Mouse (Mus musculus) cerebellum, adult 2 months (tissue): Measurements from ENCODE around the gene Bbip1. TPM values are rescaled to one million over a fixed set of nuclear protein-coding genes. Genes with fewer than 3 reads are reported as not detected.

Experiments
- DNase-seq, 2 experiments: peaks; one replicate each; pipeline ENCODE4 v3.0.0; 2021
- H3K27ac ChIP-seq: fragments of 200-500 bp; 2 replicates; pipeline ENCODE4 v1.5.1; 2012; ENCODE audit warnings: low read length, control low read depth, inconsistent platforms; ENCODE audit not compliant: insufficient read depth
- H3K27me3 ChIP-seq: fragments of 200-500 bp; 2 replicates; pipeline ENCODE4 v1.6.1; 2012; ENCODE audit warnings: inconsistent platforms, mild to moderate bottlenecking, low read length, moderate library complexity; ENCODE audit not compliant: control insufficient read depth, insufficient read depth
- H3K4me1 ChIP-seq: fragments of 200-500 bp; 2 replicates; pipeline ENCODE4 v1.6.1; 2011; ENCODE audit warnings: low read length; ENCODE audit not compliant: control insufficient read depth, insufficient read depth
- H3K4me3 ChIP-seq: fragments of 200-500 bp; replicated peaks from 2 replicates; pipeline ENCODE3; 2011; ENCODE audit warnings: mild to moderate bottlenecking, low read depth, low read length, control low read depth; ENCODE audit not compliant: insufficient read depth
- CTCF ChIP-seq: fragments of 200-500 bp; IDR thresholded peaks from 2 replicates; pipeline ENCODE4 v1.5.1; 2011; ENCODE audit warnings: low read depth, mild to moderate bottlenecking, control low read depth, low read length, moderate library complexity, borderline replicate concordance; ENCODE audit not compliant: insufficient read depth
- POLR2A ChIP-seq: fragments of 200-500 bp; IDR thresholded peaks from 2 replicates; pipeline ENCODE4 v1.6.1; 2011; ENCODE audit warnings: low read length, control low read depth, borderline replicate concordance; ENCODE audit not compliant: insufficient read depth
- WGBS: fragments of 180-500 bp; shearing (Covaris S2); methylation state at CpG from one replicate; pipeline ENCODE4 v1.1.7; 2018; 5-methylcytosine and 5-hydroxymethylcytosine counted together
- polyA plus RNA-seq: library from polyadenylated mRNA; depleted of rRNA; stranded (reverse); fragments of >200 nt; gene quantifications from 2 replicates; pipeline ENCODE4 v1.2.3, GENCODE M21; 2012

Bbip1 gene
- polyA plus RNA-seq, 1 experiment = 81.1 TPM

DNA sequence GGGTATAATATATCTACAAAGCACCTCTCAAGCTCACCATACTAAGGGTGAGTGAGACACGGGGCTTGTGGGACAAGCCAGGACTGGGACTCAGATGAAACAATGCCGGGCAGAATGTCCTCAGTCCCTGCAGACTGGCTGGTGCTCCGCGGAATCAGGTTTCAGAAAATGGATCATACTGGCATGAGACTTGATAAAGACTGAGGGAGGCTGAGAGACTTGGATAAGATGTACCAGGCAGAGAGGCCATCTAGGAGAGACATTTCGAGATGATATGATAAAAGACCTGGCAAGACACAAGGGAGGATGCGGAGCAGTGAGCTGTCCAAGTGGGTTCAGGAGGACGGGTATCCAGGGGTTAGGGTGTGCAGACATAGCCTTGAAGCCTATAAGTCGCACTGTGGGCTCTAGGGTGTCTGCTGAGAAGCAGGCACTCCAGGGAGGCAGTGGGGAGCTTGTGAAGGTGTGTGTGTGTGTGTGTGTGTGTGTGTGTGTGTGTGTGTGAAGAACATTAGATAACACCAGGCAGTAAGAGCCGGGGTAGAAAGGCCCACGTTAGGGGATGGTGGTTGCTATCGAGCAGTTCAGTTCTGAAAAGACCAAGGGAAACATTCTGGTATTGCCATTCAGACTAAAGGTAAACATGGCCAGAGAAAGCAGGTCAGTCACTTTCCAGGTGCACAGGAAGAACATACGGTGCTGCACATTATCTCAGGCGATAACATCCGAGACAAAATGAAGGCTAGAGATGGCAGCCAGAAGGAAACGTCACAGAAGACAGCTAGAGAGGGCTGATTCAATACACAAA is 42.3 kb downstream of the Bbip1 start:
- DNase-seq = peak in 1 of 2 experiments; percentile 22
- H3K27me3 ChIP-seq = no peaks in the 10 kb centered on the region
- peak overlapping the region; percentile 61 for H3K4me3 ChIP-seq
- H3K27ac ChIP-seq = peak overlapping the region; percentile 77
- WGBS = 45% methylated on average over 15 of the region's 15 CpGs
- peaks cover 9% of the 10 kb centered on the region for H3K4me1 ChIP-seq
- TF ChIP-seq POLR2A (no peak), CTCF (no peak)

DNA sequence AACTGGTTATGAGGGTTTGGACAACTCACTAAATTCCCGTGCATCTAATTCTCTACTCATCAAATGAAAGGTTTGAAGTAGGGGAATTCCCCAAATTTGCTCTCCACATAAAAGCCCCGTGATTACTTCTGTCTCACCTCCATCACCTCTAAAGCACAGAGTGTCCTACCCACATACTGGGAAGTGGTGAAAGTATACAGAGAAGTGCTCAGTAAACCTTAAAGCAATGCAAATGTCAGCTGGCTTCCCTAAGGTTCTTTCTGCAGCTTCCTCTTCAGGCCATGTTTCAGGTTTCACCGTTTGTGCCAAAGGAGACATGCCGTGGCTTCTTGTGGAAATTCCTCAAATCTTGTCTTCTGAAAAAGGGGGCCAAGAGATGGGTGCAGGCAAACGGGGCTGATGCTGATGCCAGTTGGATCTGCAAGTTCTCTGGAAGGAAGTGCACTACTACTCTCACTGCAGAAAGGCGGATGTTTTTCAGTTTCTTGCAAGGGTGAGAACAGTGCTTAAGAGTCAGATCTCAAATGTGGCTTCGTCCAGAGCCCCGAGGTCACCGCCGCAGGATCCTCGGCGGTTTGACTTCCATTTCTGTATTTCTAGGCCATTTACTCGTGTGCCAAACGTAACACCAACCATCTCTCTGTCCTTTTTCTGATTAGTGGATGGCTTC is 44.4 kb downstream of the Bbip1 start:
- DNase-seq = no peak
- no peak for TF ChIP-seq POLR2A
- TF ChIP-seq CTCF = no peak
- WGBS = 88% methylated on average over 14 of the region's 14 CpGs
- no peaks in the 10 kb centered on the region for H3K27me3 ChIP-seq
- H3K27ac ChIP-seq = no peak overlapping the region
- no peak overlapping the region for H3K4me3 ChIP-seq
- H3K4me1 ChIP-seq = peaks cover 4% of the 10 kb centered on the region; the same call in 1 of the 2 replicates

DNA sequence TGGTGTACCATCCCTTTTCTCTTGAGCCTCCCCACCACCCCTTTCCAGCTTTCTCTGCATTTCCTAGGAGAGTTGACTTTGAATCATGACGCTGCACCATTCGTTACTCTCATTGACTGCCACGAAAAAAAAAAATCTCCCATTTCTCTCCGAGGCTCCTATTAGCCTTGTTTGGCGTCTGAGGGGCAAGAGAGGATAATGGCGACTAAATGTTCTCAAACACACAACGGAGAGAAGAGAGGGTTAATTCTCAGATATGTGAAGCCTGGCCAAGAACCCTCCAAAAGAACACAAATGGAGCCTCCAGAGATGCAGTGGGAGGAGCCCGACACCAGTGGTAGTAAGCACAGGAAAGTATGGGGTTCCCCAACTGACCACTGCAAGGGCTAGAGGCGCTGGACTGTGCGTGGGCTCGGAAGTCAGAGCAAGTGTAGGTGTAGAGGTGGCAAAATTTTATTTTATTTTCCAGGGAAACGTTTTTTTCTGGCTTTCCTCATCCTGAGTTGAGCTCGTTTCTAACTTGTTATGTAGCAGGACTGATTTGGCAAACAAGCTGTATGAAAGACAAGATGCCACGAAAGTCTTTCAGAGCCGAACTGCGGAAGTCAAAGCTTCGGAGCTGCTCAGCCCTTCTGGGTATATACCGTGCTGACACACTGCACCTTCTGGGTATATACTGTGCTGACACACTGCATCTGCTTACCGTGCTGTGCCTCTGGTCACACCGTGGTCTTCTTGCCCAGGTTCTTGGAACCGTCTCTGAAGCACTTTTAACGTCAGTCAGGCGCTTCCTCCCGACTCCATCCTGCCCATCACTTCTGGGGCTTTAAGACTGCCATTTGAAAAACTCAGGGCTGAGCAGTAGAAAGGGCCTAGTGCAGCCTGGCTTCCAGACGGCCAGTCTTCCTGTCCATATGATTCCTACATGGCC is 45.2 kb downstream of the Bbip1 start:
- Histone ChIP-seq H3K27me3 (no peaks in the 10 kb centered on the region), H3K4me1 (peaks cover 4% of the 10 kb centered on the region; the same call in 1 of the 2 replicates), H3K27ac (no peak overlapping the region), H3K4me3 (no peak overlapping the region)
- no peak for DNase-seq
- TF ChIP-seq POLR2A (no peak), CTCF (no peak)
- WGBS = 82% methylated on average over 25 of the region's 25 CpGs

DNA sequence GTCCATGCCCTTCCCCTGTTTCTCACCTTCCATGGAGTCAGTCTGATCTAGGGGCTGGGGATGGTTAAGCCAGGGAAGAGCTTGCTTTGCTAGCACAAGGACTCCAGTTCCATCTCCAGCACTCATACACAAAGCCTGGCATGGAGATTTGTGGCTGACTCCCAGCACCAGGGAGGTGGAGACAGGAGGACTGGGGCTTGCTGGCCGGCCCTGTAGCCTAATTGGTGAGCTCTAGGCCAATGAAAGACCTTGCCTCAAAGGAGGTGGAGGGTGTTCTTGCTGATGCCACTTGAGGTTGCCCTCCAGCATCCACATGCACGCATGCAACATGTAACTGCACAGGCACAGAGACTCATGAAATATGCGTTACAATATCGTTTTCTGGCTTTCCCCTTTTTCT is 45.9 kb downstream of the Bbip1 start:
- H3K27ac ChIP-seq = no peak overlapping the region
- peaks cover 4% of the 10 kb centered on the region; the same call in 1 of the 2 replicates for H3K4me1 ChIP-seq
- H3K4me3 ChIP-seq = no peak overlapping the region
- H3K27me3 ChIP-seq = no peaks in the 10 kb centered on the region
- WGBS = 79% methylated on average over 4 of the region's 4 CpGs
- TF ChIP-seq CTCF (no peak), POLR2A (no peak)
- DNase-seq = no peak

DNA sequence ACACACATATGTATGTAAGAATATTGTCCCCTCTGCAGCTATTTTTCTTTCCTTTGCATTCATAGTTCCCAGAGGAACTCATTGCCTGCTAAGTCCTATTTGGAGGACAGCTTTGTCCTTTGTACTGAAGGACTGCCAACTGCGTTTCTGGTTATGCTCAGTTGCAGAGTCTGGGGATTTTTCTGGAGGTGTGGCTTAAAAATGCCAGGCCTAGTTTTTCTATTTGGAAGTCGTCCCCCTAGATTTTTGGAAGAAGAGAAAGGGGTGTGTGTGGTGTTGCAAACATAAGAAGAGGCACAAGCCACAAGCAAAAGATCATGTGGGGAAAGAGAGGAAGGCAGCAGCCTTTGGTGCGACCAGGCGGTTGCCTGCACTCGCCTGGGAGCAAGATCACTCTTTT is 46.4 kb downstream of the Bbip1 start:
- Histone ChIP-seq H3K4me1 (peaks cover 4% of the 10 kb centered on the region; the same call in 1 of the 2 replicates), H3K27ac (no peak overlapping the region), H3K27me3 (no peaks in the 10 kb centered on the region), H3K4me3 (no peak overlapping the region)
- no peak for DNase-seq
- TF ChIP-seq POLR2A = no peak
- TF ChIP-seq CTCF = no peak
- WGBS = 74% methylated on average over 5 of the region's 5 CpGs

DNA sequence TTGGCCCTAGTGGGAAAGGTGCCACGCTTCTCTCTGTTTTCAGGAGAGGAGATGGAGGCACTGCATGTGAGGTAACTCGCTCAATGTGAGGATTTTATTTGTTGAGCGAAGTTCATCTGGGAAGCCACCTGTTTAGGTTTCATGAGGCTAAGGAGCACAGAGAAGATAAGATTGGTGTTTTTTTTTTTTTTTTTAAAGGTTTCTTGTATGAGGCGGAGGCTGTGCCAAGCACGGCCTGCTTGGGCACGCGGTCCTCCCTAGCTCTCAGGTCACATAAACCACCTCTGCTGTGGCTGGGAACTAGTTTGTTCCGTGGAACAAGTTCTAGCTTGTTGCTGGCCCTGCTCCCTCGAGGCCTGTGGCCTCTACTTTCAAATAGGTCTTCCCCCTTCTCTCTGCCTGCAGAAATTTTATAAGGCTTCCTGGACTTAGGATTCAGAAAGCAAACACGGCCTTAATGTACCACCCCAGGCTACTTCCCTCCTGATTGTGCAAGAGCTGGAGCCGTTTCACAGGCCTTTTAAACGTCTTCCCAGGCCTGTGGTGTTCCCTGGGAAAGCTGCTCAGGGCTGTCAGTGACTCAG is 49.8 kb downstream of the Bbip1 start:
- H3K27ac ChIP-seq = no peak overlapping the region
- no peak for DNase-seq
- 79% methylated on average over 12 of the region's 12 CpGs for WGBS

DNA sequence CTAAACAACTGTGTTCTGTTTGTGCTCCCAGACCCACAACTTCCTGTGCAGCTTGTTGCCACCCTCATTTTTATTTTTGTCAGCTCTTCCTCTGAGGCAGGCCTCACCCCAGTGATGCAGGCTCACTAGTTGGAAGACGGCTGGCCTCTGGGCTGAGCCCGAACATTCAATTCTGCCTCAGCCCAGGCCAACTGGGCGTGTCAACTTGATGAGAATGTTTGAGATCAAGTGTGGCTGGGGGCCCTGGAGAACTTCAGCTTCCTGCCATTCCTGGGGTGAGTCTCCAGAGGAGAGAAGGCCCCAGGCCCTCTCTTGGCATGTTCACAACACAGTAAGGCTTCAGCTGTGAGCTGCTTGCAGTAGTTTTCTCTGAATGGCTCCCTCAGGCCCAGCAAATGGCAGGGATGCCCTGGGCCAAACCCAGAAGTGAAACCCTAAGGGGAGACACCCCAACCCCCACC is 50.7 kb downstream of the Bbip1 start:
- no peak overlapping the region for H3K4me3 ChIP-seq
- 64% methylated on average over 3 of the region's 3 CpGs for WGBS
- DNase-seq = no peak
- no peaks in the 10 kb centered on the region for H3K27me3 ChIP-seq
- H3K4me1 ChIP-seq = no peaks in the 10 kb centered on the region
- H3K27ac ChIP-seq = no peak overlapping the region
- no peak for TF ChIP-seq POLR2A
- TF ChIP-seq CTCF = no peak

More for the DNA sequence above, 49.8 kb downstream of the Bbip1 start:
- no peaks in the 10 kb centered on the region for H3K4me1 ChIP-seq
- TF ChIP-seq CTCF (no peak), POLR2A (no peak)
- no peak overlapping the region for H3K4me3 ChIP-seq
- H3K27me3 ChIP-seq = no peaks in the 10 kb centered on the region
